Mouse (Mus musculus) kidney, postnatal 36 days (tissue): ENCODE measurements around the gene Nmur2.

Source experiments
- DNase-seq, 2 experiments: peaks; one replicate each; pipeline ENCODE4 v3.0.0; 2021 to 2022; ENCODE audit warnings: mixed read lengths in 2 of 2

Nmur2 gene

GRCm38 (mm10) chr11:56040917-56041316 lies at the start of gene Nmur2:
Gene Nmur2 (minus strand): TSS chr11:56041010.
- no peak for DNase-seq

- DNase-seq: no peak
These were observed 48.4 kb upstream of the Nmur2 start for GRCm38 (mm10) chr11:56089127-56089689.

- DNase-seq: no peak
These were observed 31.3 kb upstream of the Nmur2 start for GRCm38 (mm10) chr11:56072131-56072530.

- no peak for DNase-seq
These were observed 28.8 kb upstream of the Nmur2 start for GRCm38 (mm10) chr11:56069658-56070057.

GRCm38 (mm10) chr11:56065147-56065546 lies 24.3 kb upstream of the Nmur2 start:
- no peak for DNase-seq

- DNase-seq: no peak
These were observed 23.8 kb upstream of the Nmur2 start for GRCm38 (mm10) chr11:56064575-56064974.

- no peak for DNase-seq
These were observed 18.4 kb upstream of the Nmur2 start for GRCm38 (mm10) chr11:56059236-56059635.

- no peak for DNase-seq
These were observed 13.6 kb upstream of the Nmur2 start for GRCm38 (mm10) chr11:56054439-56054838.

GRCm38 (mm10) chr11:56026854-56027253 lies 14.0 kb downstream of the Nmur2 start:
- DNase-seq: no peak

- peak in 1 of 2 experiments; percentile 3 for DNase-seq
These were observed 14.9 kb downstream of the Nmur2 start for GRCm38 (mm10) chr11:56025746-56026570.

- no peak for DNase-seq
These were observed 27.2 kb downstream of the Nmur2 start for GRCm38 (mm10) chr11:56013510-56014057.

- DNase-seq: no peak
These were observed 28.4 kb downstream of the Nmur2 start for GRCm38 (mm10) chr11:56012396-56012795.

GRCm38 (mm10) chr11:56008277-56008676 lies 32.5 kb downstream of the Nmur2 start:
- DNase-seq: no peak

- peak in 1 of 2 experiments; percentile 4 for DNase-seq
These were observed 48.0 kb downstream of the Nmur2 start for GRCm38 (mm10) chr11:55992799-55993198.

- DNase-seq: no peak
These were observed 48.7 kb downstream of the Nmur2 start for GRCm38 (mm10) chr11:55992148-55992547.

GRCm38 (mm10) chr11:55991505-55992066 lies 49.2 kb downstream of the Nmur2 start:
- DNase-seq: peak in 1 of 2 experiments; percentile 26

- DNase-seq: no peak
These were observed 56.2 kb downstream of the Nmur2 start for GRCm38 (mm10) chr11:55984643-55985042.

GRCm38 (mm10) chr11:55981656-55982055 lies 59.2 kb downstream of the Nmur2 start:
- DNase-seq: peak in 1 of 2 experiments; percentile 54

- no peak for DNase-seq
These were observed 62.7 kb downstream of the Nmur2 start for GRCm38 (mm10) chr11:55978146-55978545.
